Mouse (Mus musculus) gastrocnemius, postnatal 36 days (tissue): ENCODE measurements around the gene Tmem214. TPM values are rescaled to one million over a fixed set of nuclear protein-coding genes. Genes with fewer than 3 reads are reported as not detected.

Experiments used
- DNase-seq, 2 experiments: peaks; one replicate each; pipeline ENCODE4 v3.0.0; 2022
- intact Hi-C: fragments of 180-260 bp; cut with DNase I; formaldehyde crosslinking; loops from one replicate; pipeline ENCODE4 v1.15.1; 2025
- total RNA-seq, 2 experiments: library from RNA; stranded (reverse); gene quantifications; 2 replicates each; pipeline ENCODE4 v1.2.3; 2021

Gene Tmem214
- total RNA-seq, 2 experiments from 2014 or later = 25.0 to 31.5 TPM

DNA sequence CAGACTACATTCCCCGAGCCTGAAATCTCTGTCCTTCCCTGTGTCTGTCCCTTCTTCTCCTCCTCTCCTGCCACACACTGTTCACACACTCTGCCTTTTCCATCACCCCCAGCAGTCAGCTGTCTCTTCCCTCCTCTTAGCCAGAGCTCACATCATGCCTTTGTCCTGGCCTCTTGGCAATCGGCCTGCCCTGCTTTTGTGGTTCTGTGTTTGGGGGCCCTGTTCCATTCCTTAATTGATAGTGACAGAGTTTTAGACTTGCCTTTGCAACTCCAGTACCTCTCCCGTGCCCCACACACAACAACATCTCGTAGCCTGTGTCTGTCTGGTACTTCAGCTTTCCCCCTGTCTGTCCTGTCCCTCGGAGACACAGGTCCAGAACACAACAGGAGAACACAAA, 44.3 kb downstream of the Tmem214 start:
- no peak for DNase-seq
- intact Hi-C loops = no loop called here

DNA sequence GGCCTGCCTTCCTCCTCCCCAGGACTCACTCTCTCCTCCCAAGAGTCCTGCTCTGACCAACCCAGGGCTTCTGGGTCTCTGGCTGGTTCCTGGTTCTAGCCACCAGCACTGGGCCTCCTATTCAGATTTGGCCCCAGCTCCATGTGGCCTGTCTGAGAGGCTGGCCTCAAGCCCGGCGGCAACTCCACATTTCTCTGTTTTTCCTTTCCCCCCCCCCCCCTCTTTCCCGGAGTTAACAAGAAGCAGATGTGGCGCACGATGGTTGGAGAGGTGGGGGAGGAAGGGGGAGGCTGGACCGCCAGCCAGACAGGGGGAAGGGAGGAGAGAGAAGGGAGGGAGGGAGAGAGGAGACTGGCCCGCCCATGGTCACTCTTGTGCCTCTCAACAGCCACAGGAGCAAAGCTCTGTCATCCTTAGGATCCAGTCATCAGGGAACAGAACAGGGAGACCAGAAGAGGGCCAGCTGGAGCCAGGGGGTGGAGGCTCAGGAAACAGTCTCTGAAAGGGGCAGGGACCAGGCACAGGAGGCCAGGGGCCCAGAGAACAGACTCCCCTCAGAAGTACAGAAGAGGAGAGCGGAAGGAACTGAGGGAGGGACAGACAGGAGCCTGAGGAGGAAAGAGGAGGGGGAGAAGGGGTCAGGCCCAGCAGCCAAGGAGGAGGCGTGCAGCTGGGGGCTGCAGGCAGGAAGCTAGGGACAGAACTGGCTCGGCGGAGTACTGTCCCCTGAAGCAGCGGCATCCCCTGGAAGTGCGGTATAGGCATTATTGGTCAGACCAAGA, 45.4 kb downstream of the Tmem214 start, which contains the start of gene Emilin1:
Emilin1 (plus strand) TSS at position 343 of the 782 bp plus-strand sequence.
- intact Hi-C loops = no loop called here
- peak; percentile 62 to 70 for DNase-seq

DNA sequence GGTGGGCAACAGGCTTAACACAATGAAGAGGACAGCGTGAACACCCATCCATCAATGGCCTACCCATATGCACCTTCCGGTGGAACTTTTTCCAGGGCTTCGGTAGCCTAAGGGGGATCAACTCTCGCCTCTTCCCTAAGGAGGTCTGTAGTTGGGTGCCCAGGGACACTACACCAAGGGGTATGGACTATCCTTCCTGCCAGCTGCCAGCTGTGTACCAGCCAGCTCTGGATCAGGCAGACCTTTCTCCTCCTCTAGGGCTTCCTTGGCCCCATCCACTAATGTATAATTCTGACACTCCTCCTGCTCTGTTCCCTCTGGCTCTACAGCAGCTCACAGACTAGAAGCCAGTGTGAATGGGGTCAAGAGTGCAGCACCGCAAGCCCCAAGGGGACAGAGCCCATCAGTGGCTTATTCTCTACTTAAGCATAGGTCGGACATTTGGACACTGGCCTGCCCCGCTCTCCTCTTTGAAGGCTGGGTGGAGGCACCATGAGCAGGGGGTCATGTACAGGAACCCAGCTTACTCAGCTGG, 46.4 kb downstream of the Tmem214 start:
- intact Hi-C loops = loop anchor here (2.0 kb wide), 1 partner anchor 107 kb away; no protein-coding TSS in a partner anchor
- DNase-seq = no peak

DNA sequence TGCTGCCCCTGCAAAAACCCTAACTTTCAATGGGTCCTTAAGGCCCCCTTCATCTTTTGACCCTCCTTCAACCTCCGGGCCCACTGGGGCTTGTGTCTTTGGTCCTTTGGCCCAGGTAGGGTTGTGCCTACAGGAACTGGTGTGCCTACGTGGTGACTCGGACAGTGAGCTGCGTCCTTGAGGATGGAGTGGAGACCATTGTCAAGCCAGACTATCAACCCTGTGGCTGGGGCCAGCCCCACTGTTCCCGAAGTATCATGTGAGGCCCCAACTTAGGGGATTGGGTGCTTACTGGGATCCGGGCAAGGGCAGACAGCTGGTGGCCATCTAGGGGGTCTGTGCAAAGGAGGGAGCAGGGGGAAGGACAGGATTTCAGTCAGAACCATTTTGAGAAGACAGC, 47.0 kb downstream of the Tmem214 start:
- intact Hi-C loops = loop anchor here (2.0 kb wide), 1 partner anchor 108 kb away; no protein-coding TSS in a partner anchor
- DNase-seq = no peak

DNA sequence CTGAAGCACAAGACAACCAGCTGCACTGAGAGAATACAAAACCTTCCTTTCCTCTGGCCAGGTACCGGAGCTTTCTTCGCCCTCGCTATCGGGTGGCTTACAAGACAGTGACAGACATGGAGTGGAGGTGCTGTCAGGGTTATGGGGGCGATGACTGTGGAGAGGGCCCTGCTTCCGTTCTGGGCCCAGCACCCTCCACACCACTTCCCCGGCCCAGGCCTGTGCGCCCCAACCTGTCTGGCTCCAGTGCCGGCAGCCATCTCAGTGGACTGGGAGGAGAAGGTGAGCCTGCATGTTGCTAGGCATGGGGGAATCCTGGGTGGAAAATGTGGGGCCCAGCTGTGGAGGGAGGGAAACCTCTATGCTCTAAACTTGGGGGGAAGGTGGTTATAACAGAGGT, 47.6 kb downstream of the Tmem214 start:
- no peak for DNase-seq
- intact Hi-C loops = loop anchor here (2.0 kb wide), 1 partner anchor 109 kb away; no protein-coding TSS in a partner anchor

DNA sequence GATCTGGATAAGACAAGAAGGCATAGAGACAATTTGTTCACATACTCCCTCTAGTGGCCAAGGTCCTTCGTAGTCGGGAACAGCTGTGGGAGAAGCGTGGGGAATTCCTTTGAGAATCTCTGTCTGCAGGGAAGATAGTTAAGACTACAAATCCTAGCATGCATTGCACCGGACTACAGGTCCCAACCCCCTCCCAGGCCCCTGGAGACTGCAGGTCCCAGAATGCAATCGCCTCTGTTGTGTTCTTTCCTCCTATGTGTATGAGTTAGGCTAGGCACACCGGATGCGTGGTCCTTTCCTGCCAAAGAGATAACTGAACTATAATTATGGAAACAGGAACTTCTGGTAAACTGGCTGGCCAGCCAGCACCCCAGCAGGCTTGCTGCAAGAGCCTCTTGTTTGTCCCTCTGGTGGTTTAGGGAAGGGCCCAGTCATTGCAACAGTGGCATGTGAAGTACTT, 48.2 kb downstream of the Tmem214 start:
- intact Hi-C loops = loop anchor here (2.0 kb wide), 1 partner anchor 109 kb away; no protein-coding TSS in a partner anchor
- DNase-seq = peak; percentile 75 to 86

DNA sequence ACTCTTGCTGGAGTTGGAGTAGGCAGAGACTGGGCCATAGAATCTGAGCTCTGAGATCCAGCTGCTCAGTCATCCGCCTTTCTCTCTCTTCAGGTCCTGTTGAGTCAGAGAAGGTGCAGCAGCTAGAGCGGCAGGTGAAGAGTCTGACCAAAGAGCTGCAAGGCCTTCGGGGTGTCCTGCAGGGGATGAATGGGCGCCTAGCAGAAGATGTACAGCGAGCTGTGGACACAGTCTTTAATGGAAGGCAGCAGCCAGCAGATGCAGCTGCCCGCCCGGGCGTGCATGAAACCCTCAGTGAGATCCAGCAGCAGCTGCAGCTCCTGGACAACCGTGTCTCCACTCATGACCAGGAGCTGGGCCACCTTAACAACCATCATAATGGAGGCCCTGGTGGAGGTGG, 49.0 kb downstream of the Tmem214 start:
- DNase-seq = no peak

DNA sequence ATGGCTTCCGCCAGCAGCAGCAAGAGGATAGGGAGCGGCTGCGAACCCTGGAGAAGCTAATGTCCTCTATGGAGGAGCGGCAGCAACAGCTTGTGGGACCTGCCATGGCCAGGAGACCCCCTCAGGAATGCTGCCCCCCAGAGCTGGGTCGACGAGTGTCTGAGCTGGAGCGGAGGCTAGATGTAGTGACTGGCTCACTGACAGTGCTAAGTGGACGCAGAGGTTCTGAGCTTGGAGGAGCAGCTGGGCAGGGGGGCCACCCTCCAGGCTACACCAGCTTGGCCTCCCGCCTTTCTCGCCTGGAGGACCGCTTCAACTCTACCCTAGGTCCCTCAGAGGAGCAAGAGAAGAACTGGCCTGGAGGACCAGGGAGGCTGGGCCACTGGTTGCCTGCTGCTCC, 49.5 kb downstream of the Tmem214 start:
- intact Hi-C loops = no loop called here
- DNase-seq = no peak

More for the DNA sequence above, 49.0 kb downstream of the Tmem214 start:
- intact Hi-C loops = no loop called here

DNA sequence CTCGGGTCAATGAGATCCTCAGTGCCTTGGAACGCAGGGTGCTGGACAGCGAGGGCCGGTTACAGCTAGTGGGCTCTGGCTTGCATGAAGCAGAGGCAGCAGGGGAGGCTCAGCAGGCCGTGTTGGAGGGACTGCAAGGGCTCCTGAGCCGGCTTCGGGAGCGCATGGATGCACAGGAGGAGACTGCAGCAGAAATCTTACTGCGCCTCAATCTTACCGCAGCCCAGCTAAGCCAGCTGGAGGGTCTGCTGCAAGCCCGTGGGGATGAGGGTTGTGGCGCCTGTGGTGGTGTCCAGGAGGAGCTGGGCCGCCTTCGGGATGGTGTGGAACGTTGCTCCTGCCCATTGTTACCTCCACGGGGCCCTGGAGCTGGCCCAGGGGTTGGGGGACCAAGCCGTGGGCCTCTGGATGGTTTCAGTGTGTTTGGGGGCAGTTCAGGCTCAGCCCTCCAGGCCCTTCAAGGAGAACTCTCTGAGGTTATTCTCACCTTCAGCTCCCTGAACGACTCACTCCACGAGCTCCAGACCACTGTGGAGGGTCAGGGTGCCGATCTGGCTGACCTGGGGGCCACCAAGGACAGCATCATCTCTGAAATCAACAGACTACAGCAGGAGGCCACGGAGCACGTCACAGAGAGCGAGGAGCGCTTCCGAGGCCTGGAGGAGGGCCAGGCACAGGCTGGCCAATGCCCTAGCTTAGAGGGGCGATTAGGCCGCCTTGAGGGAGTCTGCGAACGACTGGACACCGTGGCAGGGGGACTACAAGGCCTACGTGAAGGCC, 50.3 kb downstream of the Tmem214 start:
- DNase-seq = no peak
- intact Hi-C loops = no loop called here

DNA sequence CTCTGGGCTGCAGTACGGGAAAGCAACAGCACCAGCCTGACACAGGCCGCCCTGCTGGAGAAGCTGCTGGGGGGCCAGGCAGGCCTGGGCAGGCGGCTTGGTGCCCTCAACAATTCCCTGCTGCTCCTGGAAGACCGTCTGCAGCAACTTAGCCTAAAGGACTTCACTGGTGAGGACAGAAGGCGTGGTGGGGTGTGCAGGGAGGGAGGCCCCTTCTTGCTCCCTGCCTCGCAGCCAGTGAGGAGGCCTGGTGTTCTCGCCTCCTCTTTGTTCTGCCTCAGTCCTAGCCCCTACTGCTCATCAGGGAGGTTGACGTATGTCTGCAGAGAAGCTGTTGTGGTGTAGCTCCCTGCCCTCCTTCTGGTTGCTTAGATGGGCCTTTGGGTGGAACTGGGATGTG, 50.9 kb downstream of the Tmem214 start:
- no peak for DNase-seq
- intact Hi-C loops = no loop called here

DNA sequence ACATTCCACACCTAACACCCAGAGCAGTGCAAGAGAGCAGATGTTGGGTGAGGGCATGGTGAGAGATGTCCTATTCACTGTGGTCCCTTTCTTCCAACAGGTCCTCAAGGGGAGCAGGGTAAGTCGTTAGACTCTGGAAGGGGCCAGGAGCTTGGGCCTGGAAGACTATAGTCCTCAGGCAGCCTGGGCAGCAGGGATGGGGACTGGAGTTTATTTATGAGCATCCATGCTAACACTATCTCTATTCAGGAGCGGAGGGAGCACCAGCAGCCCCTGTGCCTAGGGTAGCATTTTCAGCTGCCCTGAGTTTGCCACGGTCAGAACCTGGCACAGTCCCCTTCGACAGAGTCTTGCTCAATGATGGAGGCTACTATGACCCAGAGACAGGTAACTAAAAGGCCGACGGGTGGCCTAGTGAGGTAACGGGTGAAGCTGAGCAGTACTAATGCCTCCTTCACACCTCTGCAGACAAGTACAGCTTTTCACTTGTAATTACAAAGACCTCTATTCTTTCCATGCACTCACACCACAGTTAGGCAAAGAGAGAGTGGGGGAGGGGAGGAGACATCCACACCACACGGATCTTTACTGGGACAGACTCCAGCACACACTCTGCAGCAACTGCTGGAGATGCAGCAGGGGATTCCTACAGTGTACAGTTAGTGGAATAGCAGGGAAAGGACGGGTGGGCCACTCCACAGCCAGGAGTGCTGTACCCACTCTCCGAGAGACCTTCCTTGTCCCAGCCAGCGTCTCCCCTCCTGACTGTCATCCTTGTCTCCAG, 52.2 kb downstream of the Tmem214 start:
- no peak for DNase-seq
- intact Hi-C loops = no loop called here

DNA sequence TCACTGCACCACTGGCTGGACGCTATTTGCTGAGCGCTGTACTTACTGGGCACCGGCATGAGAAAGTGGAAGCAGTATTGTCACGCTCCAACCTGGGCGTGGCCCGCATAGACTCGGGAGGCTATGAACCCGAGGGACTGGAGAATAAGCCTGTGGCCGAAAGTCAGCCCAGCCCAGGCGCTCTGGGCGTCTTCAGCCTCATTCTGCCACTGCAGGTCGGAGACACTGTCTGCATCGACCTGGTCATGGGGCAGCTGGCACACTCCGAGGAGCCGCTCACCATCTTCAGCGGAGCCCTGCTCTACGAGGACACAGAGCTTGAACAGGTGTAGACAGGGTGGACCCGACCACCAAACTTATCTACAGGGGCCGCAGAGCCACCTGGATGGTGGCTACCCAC, 52.8 kb downstream of the Tmem214 start:
- DNase-seq = no peak
- intact Hi-C loops = no loop called here

DNA sequence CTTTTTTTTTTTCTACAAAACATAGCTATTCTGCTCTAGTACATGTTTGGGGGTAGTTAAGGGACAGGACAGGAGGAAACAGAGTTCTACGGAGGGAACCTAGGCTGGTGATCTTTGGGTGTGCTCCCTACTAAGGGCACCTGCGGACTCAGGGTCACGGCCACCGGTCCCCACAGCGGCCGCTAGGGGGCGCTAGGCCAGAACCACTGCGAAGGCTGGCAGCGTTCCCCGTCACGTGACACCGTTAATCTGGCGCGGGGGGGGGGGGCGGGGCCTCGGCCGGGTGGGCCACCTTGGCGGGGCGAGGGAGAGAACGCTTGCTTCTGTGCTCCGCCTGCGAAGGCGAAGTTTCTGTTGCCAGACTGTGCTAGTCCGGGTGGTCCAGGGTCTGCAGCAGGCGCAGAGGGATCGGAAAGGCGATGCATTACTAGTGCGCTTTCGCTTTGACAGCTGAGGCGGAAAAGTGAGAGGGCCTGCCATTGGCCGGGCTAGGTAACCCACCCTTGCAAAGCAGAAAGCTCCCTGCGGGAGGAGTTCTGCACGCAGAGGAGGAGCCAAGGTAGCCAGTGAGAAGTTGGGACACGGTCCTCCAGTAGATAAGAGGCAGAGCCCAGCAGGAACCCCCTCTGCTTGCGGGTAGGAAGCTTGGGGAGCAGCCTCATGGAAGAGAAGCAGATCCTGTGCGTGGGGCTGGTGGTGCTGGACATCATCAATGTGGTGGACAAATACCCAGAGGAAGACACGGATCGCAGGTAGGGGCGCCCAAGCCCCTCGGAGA, 53.6 kb downstream of the Tmem214 start, which contains the start of gene Khk:
Khk (plus strand) TSS at position 176 of the 778 bp plus-strand sequence.
- DNase-seq = peak; percentile 89 to 91
- intact Hi-C loops = no loop called here

DNA sequence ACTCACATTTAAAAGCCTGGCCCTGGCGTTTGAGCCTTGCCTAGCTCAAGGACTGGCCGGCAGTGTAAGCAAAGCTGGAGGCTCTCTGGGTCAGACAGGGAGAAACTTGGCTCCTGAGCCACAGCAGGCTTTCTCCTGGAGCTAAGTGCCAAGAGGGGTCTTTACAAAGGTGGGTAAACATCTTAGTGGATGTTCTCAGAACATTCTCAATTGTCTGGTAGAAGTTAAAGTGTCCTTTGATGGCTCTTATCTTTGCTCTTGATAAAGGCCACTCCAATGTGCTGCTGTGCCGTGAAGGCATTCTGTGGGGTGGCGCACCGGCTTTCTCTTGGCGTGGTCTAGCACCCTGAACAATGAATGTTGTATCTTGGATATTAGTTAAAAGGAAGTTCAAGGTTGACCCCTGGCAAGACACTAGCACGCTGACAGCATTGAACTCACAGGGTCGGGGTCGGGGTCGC, 54.8 kb downstream of the Tmem214 start:
- no peak for DNase-seq
- intact Hi-C loops = no loop called here

DNA sequence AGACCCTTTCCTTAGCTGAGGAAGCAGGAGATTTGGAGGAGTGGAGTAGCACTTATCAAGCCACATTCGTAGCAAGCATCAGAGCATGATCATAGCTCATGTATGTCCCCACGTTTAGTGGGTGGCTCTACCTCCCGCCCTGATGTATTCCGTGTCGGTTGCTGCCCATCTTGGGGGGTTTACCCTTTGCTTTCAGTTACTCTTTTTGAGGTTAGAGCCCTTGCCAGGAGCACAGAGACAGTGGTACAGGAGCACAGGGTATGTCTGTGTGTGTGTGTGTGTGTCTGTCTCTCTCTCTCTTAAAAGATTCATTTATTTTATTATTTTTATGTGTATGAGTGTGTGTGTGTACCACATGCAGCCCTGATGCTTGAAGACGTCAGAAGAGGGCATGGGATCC, 55.3 kb downstream of the Tmem214 start:
- intact Hi-C loops = no loop called here
- DNase-seq = no peak

DNA sequence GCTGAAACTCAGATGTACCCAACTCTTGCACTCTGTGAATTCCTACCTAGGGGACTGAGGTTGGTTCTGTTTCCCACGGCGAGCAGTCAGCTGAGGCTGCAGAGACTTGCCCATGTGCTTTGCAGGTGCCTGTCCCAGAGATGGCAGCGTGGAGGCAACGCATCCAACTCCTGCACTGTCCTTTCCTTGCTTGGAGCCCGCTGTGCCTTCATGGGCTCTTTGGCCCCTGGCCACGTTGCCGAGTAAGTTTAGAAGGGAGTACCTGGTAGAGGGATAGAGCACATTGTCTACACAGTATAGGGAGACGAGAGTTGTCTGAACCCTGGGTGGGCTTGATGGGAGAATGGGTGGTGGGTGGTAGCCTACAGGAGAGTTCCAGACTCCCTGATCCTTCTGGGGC, 56.8 kb downstream of the Tmem214 start:
- no peak for DNase-seq
- intact Hi-C loops = no loop called here

DNA sequence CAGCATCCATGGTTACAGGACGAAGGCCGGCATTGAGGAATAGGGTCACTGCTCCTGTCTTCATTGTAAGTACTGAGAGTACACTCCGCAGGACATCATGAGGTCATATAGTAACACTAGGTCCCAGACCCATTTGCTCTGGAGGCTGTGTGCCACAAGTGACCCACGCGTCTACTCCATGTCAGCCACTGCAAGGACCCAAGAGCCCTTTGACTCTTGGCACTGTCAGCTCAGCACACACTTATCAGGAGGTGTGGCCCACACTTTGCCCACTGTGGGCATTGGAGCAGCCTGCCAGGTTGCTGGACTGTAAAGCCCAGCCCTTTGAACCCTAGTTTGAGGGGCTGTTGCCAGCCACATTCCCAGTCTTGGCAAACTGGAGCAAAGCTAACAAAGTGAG, 57.4 kb downstream of the Tmem214 start:
- intact Hi-C loops = no loop called here
- no peak for DNase-seq

DNA sequence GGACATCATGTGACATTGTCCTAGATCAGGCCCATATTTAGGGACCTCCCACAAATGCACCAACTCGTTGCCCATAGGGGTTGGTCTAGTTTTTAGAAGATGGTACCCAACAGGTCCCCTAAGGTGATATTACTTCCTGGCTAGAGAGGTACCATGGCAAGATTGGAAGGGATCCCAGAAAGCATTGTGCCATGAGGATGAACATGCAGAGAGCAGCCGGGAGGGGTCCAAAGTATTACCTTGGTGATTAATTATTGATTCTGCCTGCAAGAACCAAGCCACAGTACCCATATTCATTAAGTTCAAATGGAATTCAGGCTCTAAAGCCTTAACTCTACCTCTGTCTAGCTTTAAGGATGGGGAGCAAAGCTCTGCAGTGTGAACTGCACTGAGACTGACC, 58.3 kb downstream of the Tmem214 start:
- intact Hi-C loops = no loop called here
- DNase-seq = no peak

DNA sequence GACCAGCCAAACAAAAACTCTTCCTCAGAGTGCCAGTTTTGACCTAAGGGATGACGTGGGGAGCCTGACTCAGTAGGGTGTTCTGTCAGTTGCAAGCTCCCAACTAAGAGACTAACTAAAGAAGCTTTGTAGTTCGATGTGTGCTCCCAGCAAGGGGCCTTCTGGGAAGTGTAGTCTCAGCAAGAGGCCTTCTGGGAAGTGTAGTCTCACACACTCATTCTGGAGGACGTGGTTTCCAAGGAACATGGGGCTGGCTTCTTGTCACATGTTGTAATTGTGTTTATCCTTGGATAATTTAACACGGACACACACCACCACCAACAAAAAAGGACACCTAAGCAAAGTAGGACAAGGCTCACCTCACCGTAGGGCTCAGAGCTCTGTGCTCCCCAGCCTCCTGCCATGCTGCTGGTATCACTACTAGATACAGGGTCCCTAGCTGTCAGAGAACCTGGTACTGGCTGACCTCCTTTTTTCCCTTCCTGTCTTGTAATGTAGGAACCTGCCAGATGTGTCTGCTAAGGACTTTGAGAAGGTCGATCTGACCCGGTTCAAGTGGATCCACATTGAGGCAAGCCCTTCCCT, 60.2 kb downstream of the Tmem214 start:
- intact Hi-C loops = loop anchor here (2.0 kb wide), 1 partner anchor 71 kb away; no protein-coding TSS in a partner anchor
- DNase-seq = no peak
